Mouse (Mus musculus) adipocyte (in vitro differentiated cells): ENCODE data around the gene Rilp.

ENCODE experiments used
- DNase-seq: peaks from one replicate; pipeline ENCODE4 v3.0.0-alpha.2; 2016; ENCODE audit warnings: low spot score

Rilp gene

DNA sequence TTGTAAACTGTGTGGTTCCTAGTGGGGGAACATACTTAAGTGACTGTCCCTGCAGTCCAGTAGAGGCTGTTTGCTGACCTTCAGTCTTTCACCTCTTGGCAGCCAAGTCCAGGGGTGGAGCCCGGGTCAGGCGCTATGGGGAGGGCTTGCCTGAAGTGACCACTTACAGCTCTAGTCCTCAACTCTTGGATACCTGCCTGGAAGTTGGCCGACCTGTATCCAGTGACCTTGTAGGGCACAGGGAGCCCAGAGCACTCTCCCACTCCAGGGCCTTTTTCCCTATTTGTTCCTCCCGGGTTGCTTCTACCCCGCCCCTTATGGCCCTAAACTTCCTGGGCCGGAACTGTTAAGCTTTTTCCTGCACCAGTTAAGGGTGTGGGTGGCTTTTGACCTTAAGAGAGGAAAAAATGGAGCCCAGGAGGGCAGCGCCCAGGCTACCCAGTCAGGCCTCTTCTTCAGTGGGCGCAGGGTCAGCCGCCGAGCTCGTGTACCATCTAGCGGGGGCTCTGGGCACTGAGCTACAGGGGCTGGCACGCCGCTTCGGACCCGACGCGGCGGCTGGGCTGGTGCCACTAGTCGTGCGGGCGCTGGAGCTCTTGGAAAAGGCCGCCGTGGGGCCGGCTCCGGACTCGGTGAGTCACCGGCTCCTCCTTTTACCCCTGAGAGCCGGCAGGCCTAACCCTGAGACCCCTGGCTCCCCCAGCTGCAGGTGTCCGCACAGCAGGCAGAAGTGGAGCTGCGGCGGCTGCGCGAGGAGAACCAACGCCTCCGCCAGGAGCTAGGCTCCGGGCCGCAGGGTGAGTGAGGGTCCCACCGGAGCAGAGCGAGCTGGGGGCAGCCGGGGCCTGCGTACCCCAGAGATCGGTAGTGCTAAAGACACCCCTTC, at the start of gene Rilp:
Gene Rilp (plus strand): TSS at position 354 of the 886 bp plus-strand sequence.
- DNase-seq = peak; percentile 54

DNA sequence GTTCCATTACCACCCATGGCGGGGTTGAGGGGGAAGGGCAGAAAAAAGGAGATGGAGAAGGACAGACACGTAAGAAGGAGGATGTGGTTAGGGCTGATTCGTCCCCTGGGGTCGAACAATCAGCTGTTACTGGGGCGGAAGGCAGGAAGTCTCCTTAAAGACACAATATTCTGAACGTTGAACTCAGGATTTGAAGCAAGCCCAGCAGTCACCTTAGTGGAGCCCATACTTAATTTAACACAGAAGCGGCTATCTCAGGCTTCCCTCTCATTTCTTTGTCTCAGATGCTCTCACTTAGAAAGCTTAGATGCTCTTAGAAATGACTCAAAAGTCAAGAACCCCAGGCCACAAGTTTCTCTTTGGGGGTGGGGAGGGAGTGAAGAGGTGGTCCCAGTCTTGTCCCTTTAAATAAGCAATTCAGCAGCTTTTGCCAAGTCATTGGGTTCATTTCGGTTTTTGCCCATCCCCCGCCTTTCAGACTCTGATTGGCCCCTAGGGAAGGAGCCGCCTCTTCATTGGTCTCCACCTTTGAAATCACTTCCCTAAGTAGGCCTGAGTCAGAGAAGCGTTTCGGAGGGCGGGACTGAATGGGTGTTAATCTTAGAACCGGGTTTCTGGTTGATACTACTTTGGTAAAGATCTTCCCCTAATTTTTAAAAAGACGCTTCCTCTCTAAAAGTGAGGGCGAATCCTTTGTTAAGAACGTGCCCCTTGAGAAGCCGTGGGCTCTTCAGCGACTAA, 49.6 kb upstream of the Rilp start:
- peak; percentile 97 for DNase-seq

DNA sequence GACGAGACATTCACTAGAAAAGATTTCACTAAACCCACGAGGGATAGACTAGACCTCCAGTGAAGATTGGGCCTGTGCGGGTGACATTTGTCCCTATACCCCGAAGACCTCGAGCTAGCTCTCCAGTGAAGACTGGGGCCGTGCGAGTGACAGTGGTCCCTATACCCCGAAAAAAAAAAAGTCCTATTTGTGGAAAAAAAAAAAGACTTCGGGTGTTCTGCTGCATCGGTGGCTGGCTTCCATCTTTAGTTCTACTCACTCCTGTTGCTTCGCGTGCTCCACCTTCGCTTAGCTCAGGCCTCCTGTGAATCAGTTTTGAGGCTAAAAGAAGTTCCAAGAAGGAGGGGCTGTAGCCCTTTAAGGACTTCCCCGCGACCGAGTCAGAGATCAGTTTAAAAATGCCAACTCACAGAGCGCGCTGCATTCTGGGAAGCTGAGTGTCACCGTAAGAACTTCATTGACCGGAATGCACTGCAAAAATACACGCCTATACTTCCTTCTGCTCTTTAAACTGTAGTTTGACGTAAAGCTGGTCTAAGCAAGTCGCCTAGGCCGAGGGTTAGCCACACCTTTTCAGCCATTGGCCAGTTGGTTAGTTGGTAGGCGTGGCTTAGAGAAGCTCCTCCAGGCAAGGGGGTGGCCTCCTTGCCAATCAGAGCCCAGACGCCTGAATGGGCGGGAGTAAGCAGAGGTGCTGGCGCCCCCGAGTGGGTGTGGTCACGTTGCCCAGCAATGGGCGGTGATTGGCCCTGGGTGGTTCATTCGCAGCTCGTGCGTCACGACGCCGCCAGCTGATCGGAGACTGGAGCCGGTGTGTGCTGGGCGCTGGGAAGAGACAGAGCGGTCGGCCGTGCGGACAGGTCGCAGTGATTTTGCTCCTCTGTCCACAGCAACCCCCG, 48.8 kb upstream of the Rilp start, which contains the start of gene Tlcd2:
Gene Tlcd2 (plus strand): TSS at position 872 of the 899 bp plus-strand sequence.
- DNase-seq = peak; percentile 100

DNA sequence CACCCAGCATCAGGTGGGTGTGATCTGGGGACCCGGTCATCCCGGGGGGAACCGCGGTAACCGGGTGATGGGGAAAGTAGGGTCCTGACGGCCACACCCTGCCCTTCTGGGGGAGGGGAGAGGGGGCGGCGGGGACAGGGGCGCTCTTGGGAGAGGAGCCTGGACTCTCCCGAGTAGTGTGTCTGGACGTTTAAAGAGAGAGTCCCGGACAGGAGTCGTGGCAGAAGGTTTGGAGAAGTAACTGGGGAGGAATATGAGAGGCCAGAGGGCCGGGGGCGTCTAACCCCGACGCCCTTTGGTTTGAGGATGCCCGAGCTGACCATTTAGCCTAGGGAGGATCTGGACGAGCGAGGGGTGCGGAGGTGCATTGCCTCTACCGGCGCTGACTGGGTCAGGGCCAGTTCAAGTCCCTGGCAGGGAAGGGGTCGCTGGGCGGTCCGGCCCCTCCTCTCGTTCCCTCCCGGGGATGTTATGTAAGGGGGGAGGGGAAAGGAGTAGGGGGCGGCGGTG, 48.1 kb upstream of the Rilp start:
- no peak for DNase-seq

DNA sequence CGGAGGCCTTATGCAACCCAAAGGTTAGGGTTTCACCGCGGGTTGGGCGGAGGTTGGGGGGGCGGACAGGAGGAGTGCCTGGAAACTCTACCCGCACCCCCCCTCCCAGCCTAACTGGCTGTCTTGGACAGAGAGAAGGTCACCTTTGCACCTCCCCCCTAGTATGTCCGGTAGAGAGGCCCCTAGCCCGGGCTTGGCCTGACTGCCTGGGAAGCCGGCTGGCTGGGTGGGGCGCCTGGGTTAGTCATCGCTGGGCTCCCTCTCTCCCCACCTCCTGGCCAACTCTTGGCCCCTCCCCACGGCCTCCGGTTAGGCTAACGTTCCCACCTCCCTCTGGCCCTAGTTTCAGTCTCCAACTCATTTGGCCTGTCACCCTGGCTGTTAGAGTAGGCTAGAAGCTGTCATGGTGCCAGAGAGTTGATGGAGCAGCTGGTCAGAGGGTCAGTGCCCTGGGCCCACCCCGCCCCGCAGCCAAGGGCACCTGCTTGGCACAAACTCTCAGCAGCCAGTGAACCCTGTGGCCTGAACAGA, 47.6 kb upstream of the Rilp start:
- peak; percentile 95 for DNase-seq

DNA sequence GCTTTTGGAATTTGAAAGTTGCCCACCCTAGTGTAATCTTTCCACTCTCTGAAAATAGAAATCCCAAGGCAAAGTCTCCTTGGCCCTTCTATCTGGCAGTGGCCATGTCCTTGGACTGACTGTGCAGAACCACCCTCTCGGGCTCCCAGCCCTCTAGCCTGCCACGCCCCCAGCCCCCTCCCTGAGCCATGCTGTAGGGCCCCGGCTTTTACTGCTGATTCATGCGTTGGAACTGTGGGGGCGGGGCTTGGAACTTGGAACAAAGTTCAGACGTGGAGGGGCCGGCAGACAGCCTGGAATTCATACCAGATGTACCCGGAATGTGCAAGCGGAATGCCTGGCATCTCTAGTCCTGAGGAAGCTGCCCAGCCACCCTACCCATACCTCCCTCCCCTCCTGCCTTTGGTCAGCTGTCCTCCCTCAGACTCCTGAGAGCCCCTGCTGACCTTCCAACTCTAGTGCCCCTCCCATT, 47.0 kb upstream of the Rilp start:
- peak; percentile 96 for DNase-seq

DNA sequence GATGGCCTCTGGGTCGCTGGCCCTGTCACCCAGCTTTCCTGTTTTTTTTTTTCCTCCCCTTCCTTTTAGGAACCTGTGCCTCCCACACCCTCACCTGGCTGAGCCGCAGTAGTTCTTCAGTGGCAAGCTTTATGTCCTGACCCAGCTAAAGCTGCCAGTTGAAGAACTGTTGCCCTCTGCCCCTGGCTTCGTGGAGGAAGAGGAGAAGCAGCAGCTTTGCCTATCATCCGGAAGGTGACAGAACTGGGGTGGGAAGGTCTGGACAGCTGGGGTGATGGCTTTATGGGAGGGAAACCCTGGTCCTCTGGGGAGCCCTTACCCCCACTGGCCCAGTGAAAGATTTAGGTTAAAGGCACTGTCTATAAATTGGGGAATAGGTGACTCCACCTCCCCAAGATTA, 46.3 kb upstream of the Rilp start:
- DNase-seq = no peak

DNA sequence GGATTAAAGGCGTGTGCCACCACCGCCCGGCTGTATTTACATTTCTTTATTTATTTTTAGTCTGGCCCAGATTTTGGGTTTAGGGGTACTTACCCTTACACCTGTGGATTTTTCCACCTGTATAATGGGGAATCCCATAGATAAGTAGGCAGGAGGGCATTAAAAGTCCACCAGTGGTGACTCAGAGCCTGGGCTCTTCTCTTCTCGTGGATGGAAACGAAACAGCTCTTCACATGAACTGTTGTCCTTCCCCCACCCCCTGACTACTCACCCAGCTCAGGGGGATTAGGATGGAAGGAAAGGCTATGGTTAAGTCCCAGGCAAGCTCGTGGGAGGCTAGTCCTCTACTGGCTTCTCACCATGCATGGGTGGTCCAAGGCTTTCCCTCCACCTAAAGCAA, 45.5 kb upstream of the Rilp start:
- DNase-seq = no peak

DNA sequence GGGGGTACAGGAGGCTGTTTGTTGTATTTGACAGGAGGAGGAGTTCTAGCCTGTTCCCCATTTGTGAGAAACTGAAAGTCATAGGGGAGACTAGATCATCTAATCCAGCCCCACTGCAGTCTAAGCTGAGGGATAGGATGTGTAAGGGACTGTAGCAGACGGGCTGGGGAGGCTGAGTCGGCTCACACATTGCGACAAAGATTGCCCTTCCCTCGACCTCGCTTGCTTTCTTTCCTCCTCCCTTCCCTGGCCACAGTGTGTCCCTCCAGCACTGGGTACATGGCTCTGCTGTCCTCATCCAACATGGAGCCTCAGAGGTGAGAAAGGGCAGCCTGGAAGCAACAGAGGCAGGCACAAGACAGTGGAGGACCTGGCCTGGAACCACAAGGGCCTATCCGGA, 44.8 kb upstream of the Rilp start:
- DNase-seq = no peak

DNA sequence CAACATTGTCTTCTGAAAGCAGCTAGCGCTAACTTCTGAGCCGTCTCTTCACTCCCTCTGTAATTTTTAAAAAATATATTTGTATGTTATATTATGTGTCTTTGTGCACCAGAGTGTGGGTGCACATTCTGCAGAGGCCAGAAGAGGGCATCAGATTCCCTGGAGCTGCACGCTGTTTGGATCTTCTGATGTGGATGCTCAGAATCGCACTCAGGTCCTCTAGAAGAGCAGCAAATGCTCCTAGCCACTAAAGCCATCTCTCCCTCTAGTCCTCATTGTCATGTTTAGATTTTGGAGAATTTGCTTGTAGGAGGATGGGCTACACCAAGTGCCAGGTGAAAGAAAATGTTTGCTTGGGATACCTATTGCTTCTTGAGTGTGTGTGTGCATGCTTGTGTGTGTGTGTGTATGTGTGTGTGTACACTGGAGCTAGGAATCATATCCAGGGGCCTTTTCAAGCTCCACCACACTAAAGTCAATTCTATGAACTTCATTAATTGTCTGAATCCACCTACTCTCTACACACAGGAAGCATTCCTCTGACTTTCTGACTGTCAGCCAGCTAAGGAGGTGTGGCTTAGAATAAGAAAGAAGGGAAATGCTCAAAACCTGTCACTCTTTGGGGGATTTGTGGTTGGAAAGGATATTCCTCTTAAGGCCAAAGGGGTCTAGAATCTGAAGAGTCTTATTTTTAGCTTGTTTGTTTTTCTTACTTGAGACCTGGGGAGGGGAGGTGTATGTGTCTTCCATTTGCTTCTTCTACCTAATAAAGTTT, 43.0 kb upstream of the Rilp start:
- no peak for DNase-seq

DNA sequence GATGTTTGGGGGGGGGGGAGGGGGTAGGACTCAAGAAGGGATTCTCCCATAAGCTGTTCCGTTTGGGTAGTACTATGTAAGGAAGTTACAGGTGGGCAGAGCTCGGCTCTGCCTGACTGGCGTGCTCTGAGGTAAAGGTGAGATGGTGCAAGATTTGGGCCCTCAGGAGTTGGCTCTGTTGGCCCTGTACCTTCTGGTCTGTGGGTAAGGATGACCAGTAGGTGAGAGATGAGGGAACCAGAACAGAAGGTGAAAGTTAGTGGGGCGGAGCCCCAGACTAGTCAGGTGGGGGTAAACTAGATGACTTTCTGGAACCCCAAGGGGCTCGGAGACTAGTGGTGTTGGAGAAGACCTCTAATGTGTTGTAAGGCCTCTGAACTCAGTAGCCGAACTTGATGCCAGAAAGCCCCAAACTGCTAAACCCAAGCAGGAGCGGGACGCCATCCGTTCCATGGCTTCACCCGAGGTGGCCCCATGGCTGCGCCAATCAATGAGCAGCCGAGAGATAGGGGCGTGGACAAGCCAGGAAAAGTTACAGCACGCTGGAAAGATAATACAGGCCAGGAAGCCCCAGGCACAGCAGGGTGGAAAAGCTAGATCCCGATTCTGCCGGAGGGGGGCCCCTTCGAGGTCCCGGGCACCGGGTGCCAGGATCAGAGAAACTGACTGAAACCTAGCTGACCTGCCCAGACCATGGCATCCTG, 42.2 kb upstream of the Rilp start:
- no peak for DNase-seq

DNA sequence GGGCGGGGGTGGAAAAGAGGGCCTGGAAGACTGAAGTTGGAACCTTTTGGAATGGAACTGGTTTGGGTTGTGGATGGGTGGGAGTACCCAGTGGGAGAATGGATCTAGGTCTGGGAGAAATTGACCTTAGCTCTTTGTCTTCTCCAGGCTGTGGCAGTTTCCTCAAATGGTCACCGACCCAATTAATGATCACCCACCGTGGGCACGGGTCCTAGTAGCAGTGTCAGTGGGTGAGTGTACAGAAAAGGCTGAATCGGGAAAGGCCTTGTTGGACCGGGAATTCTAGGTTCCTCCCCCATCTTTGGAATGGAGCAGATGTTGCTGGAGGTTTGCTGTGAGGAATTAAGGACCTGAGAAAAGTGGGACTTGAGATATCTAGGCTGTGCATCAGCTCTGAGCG, 41.5 kb upstream of the Rilp start:
- no peak for DNase-seq

DNA sequence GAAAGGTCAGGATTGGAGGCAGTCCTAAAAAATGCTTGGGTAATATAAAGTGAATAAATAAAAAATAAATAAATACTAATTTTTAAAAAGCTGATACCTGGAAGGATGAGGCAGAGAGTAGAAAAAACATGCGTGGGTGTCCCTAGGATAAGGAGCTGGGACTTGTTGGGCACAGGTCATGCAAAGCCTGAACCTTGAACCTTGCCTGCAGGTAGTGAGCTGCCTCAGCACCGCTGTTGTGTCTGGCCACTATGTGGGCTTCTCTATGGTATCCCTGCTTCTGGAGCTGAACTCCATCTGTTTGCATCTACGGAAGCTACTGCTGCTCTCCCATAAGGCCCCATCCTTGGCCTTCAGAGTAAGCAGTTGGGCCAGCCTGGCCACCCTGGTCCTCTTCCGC, 40.6 kb upstream of the Rilp start:
- no peak for DNase-seq

DNA sequence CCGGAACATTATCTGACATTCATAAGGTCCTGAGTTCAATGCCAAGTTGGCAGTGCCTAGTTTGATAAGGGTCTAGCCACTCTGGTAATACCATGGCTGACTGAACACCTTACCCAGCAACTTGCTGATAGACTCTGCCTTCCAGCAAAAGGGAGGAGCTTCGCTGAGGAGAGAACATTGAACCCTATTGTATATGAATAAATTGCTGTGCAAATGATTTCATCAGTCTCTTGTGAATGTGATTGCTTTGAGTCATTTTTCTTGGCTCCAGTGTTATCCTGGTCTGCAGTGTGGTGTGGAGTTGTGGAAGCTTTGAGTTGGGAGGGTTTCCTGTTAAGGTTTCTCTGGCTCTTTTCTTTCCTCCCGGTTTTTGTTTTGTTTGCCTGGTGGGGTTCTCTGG, 39.2 kb upstream of the Rilp start:
- no peak for DNase-seq

DNA sequence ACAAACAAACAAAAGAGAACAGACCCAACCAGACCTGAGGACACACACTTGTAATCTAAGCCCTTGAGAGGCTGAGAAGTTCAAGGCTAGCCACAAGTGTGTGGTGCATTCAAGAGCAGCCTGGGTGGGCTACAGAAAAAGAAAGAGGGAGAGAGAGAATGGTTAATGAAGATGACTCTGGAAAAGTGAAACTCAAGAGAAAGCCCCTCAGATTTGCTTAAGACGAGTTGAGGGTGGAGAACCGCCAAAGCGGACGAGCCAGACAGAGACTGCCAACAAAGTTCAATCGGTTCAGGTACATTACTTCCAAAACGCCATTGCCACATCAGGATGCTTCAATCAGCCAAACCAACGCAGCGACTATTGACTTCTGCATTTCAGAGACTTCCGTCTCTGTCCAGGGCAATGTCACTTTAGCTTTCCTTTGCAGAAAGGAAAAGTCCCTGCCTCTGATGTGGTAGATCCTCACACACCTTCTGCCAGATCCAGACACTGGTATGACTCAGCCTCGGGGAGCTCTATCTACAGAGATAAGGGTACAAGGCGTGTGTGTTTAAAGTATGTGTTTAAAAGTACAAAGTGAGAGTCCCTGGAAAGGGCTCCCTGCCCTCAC, 37.3 kb upstream of the Rilp start:
- DNase-seq = no peak

DNA sequence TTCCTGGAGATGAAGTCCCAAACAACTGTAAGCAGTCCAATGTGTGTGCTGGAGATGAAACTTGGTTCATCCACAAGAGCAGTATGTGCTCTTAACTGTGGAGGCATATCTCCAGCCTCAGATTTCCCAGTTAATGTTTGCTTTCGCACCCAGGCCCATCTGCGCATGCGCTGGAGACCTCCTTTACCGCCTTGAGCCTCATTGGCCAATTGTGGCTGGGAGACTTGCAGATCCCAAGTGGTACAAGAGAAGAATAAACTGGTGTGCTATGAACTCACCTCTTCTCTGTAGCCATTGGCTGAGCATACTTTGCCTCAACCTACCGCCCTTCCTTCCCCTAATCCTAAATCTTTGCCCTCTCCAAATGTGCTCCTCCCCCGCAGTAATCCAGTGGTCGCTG, 36.5 kb upstream of the Rilp start:
- no peak for DNase-seq

DNA sequence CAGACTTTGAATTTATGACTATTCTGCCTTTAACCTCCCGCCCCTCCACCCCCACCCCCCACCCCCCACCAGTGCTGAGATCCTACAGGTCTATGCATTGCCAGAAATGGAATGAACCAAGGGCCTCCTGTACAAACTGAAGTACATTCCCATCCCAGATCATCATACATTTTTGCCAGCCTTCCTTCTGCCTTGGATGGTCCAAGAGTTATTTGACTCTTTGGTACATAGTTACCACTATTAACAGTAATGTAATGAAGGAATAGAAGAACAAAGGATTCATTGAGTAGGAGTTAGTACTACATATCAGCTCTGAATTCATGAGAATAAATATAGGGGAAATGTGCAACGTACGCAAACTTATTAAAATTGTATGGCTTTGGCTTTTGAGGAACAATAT, 23.7 kb upstream of the Rilp start:
- DNase-seq = no peak

DNA sequence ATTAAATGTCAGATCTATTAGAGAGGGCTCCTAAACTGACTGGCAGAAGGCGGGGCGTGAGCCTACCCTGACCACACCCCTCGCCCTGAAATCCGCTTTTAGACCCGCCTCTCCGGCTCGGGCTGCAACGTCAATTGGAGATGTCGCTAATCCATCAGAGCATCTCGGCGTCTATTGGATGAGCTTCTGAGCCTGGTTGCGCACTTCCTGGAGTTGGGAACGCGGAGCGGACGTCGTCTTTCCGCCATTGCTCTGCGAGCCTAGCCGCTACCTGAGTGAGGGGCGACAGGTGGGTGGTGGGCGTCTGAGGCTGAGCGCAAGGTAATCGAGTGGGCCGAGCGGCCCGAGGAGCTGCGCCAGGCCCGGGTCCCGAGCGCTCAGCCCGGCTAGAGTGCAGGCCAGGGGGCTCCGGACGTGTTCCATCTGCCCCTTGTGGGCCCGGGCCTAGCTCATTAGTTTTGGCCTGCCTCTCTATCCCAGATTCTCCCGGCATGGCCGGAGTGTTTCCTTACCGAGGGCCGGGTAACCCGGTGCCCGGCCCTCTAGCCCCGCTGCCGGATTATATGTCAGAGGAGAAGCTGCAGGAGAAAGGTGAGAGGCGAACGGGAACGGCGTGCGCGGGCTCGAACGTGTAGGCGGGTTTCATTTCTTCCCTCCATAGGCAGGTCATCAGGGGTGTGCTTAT, 23.2 kb upstream of the Rilp start, which contains the start of gene Prpf8:
Gene Prpf8 (plus strand): TSS at position 216 of the 685 bp plus-strand sequence.
- peak; percentile 98 for DNase-seq

DNA sequence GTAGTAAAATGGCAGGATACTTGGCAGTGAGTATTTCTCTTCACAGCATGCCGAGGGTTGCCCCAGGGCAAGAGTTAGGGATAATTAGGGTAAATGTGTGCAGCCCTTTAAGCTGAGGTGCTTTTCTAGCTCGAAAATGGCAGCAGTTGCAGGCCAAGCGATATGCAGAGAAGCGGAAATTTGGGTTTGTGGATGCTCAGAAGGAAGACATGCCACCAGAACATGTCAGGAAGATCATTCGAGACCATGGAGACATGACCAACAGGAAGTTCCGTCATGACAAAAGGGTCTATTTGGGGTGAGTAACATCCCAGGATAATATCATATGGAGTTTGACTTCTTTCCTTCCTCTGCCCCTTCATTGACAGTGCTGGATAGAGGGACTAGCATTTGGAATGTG, 22.4 kb upstream of the Rilp start:
- peak; percentile 22 for DNase-seq
